Mouse (Mus musculus) brain, adult 10 weeks (tissue): ENCODE results near the gene Gpr160. TPM values are rescaled to one million over a fixed set of nuclear protein-coding genes. Genes with fewer than 3 reads are reported as not detected.

Source experiments
- polyA plus RNA-seq: library from polyadenylated mRNA; stranded (reverse); fragments of 350-450 nt; fragmentation: Illumina TruSeq; extraction: RNeasy Lipid Tissue Mini Kit (QIAGEN cat#74804); gene quantifications from one replicate; pipeline ENCODE4 v1.2.3, GENCODE M21; 2015; ENCODE audit warnings: low read depth, low replicate concordance

Gene Gpr160
- polyA plus RNA-seq: 1.5 TPM

DNA sequence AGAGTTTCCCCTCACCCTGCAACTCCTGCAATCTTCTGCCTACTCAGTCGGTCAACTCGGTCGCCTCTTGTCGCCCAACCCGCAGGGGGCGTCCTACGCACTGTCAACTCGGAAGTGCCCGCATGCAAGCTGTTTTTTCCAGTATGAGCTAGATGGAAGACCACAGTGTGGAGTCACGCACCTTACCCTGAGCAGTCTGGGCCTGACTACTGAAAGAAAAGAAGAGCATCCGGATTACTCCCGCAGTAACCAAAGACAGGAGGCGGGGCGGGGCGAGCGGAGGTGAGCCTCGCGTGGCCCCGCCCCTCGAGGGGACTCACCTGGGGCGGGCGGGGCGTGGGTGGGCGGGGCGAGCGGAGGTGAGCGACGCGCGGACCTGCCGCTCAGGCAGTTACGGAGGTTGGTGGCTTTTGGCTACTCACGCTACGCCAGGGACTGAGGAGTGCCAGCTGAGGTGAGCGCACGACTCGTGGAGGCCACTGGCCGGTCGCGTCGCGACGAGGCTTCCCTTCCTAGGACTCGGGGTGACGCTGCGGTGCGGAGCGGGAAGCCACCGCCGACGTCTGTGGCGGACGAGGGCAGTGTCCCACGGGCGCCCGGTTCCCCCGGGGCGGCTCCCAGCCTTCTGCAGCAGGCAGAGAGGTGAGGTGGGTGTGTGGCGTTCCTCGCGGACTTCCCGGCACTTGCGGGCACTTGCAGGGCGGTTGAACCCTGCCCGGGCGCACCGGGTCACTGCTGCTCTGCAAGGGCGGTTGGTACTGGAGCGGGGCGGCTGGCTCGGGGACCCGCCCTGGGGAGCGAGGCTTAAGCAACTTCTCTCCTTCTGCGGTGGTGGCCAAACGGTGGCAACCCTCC, at the start of gene Gpr160:
Gene Gpr160, plus strand, starts transcription at position 347 of the 855 bp plus-strand sequence.

Other genes with a start within 250 kb of the Gpr160 start
- gene Lrriq4, start 211.4 kb upstream of the Gpr160 start, polyA plus RNA-seq: not detected
- 1.0 TPM for gene Lrrc34, start 208.1 kb upstream of the Gpr160 start, polyA plus RNA-seq
- not detected for gene Lrrc31, start 156.1 kb upstream of the Gpr160 start, polyA plus RNA-seq
- not detected for gene Samd7, start 109.7 kb upstream of the Gpr160 start, polyA plus RNA-seq
- gene Sec62, start 63.1 kb upstream of the Gpr160 start, polyA plus RNA-seq: 113 TPM
- gene Phc3, start 113.5 kb downstream of the Gpr160 start, polyA plus RNA-seq: 18.9 TPM
- 33.0 TPM for gene Prkci, start 139.8 kb downstream of the Gpr160 start, polyA plus RNA-seq
- gene Skil, start 239.1 kb downstream of the Gpr160 start, polyA plus RNA-seq: 31.7 TPM